Mouse (Mus musculus) layer of hippocampus, adult 2 months (tissue): ENCODE measurements at regions not wholly inside any gene's neighbourhood (a gene's known extent, or its start where the extent isn't known, plus 50 kb on each side); places are given as distances from the start of the nearest gene placed in this dataset.
A peak's percentile ranks its signal among the peaks of the same experiment; 100 is the strongest.

Source experiments
- DNase-seq, 2 experiments: peaks; one replicate each; pipeline ENCODE4 v3.0.0; 2022; ENCODE audit warnings: low spot score in 2 of 2
- H3K27ac ChIP-seq: fragments of 200-600 bp; 2 replicates; pipeline ENCODE4 v1.8.1; 2022
- H3K4me3 ChIP-seq: fragments of 200-600 bp; 2 replicates; pipeline ENCODE4 v1.8.1; 2022; ENCODE audit warnings: mild to moderate bottlenecking
- CTCF ChIP-seq: fragments of 200-600 bp; conservative IDR thresholded peaks from 2 replicates; pipeline ENCODE4 v1.8.1; 2022; ENCODE audit warnings: antibody characterized with exemption, mild to moderate bottlenecking, moderate library complexity

DNA sequence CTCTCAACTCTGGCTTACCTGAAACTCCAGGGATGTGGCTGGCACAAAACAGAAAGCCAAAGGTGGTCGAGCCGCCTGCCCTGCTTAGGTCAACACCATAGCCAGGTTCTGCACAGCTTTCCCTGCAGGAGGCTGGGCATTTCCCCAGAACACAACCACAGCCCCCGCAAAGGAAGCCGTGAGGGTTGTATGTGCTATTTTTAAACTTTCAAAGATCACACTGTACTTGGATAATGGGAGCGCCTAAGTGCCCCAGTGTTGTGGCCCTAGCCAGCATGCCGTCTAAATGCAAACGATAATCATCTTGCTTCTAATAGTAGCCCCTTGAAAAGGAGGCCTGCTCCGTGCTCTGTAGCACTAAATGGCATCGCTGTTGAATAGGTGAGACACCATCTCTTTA lies 184.5 kb upstream of the Jarid2 start:
- no peak for TF ChIP-seq CTCF
- Histone ChIP-seq H3K27ac (no peak overlapping the region), H3K4me3 (no peak overlapping the region)
- no peak for DNase-seq

DNA sequence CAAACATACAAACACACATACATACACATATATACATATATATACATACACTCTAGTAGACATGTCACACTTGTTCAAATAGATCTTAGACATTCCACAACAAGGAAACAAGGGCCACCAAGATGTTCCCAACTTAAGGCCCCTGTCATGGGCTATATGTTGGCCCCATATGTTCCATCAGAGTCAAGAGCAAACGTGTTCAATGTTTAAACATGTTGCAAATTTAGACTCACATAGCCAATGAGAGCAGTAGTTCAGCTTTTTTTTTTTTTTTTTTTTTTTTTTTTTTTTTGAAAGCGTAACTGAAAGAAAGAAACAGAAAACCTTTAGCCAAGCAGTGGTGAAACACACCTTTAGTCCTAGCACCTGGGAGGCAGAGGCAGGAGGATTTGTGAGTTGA lies 183.0 kb upstream of the Jarid2 start:
- H3K27ac ChIP-seq = no peak overlapping the region
- TF ChIP-seq CTCF = no peak
- DNase-seq = no peak
- no peak overlapping the region for H3K4me3 ChIP-seq

- no peak for TF ChIP-seq CTCF
- no peak for DNase-seq
- H3K27ac ChIP-seq = no peak overlapping the region
Measured at GRCm38 (mm10) chr13:44548880-44549279, 180.4 kb upstream of the Jarid2 start.

GRCm38 (mm10) chr13:44553363-44553762 lies 175.9 kb upstream of the Jarid2 start:
- H3K27ac ChIP-seq = no peak overlapping the region
- no peak for DNase-seq
- H3K4me3 ChIP-seq = no peak overlapping the region
- no peak for TF ChIP-seq CTCF

More at GRCm38 (mm10) chr13:44548880-44549279, 180.4 kb upstream of the Jarid2 start:
- H3K4me3 ChIP-seq = no peak overlapping the region

GRCm38 (mm10) chr13:44554686-44555463 lies 174.4 kb upstream of the Jarid2 start:
- no peak for TF ChIP-seq CTCF
- no peak overlapping the region for H3K27ac ChIP-seq
- no peak for DNase-seq
- no peak overlapping the region for H3K4me3 ChIP-seq

DNA sequence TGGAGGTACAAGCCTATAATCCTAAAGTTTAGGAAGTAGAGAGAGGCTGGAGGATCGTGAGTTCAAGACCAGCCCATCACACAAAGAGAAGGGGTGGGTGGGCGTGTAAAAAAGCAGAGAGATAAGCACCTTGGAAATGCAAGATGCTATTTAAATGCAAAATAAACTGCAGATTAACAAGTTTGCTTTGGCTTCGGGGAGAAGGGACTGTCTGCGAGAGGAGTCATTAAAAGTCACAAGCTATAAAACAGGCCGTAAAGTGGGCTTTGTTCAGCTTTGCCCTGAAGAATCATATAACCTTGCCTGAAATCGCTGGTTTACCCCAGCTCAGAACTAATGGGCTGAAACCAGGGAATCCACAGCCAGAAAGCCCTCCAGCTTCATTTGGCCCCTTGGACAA lies 173.3 kb upstream of the Jarid2 start:
- Histone ChIP-seq H3K4me3 (no peak overlapping the region), H3K27ac (no peak overlapping the region)
- DNase-seq = no peak
- no peak for TF ChIP-seq CTCF

GRCm38 (mm10) chr13:44558051-44558450 lies 171.2 kb upstream of the Jarid2 start:
- no peak for TF ChIP-seq CTCF
- Histone ChIP-seq H3K4me3 (no peak overlapping the region), H3K27ac (no peak overlapping the region)
- peak; percentile 36 to 40 for DNase-seq

GRCm38 (mm10) chr13:44558491-44559177 lies 170.6 kb upstream of the Jarid2 start:
- Histone ChIP-seq H3K27ac (no peak overlapping the region), H3K4me3 (no peak overlapping the region)
- no peak for TF ChIP-seq CTCF
- DNase-seq = no peak

GRCm38 (mm10) chr13:44559178-44559565 lies 170.1 kb upstream of the Jarid2 start:
- Histone ChIP-seq H3K4me3 (no peak overlapping the region), H3K27ac (no peak overlapping the region)
- DNase-seq = no peak
- no peak for TF ChIP-seq CTCF

DNA sequence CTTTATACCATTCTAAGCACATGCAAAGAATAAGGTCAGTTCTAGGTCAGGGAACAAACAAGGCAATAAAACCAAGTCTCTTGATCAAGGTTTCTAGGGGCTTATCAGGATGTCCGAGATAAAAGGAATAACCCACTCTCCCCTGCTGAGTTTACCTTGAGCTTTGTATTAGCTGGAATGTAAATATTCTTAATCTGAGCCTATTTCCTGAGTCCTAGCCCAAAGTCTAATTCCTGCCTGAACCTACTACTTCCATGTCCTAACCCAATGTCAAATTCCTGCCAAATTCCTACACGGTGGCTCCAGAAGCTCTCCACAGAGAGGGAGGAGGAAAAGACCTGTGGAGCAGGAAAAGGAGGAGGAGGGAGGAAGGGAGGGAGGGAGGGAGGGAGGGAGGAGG lies 169.6 kb upstream of the Jarid2 start:
- Histone ChIP-seq H3K4me3 (no peak overlapping the region), H3K27ac (no peak overlapping the region)
- no peak for DNase-seq
- no peak for TF ChIP-seq CTCF

DNA sequence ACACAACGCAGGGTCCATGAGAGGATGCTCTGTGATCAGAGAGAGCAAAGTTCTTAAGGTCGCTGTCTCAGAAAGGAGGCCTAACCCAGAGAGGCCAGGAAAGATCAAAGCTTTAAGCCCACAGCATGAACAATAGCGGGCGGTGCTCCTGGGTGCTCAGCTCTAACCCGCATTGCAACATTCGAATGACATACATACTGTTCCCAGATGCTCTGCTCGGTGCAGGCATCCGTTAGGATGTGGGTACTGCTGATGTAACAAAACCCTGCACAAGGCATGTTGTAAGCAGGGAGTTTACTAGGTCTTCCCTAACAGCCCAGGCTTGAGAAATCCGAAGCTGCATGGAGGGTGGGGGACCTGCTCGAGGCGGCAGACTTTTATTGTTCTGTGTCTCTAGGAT lies 164.6 kb upstream of the Jarid2 start:
- no peak for TF ChIP-seq CTCF
- DNase-seq = no peak
- no peak overlapping the region for H3K27ac ChIP-seq

GRCm38 (mm10) chr13:44567696-44568095 lies 161.6 kb upstream of the Jarid2 start:
- no peak for DNase-seq
- no peak overlapping the region for H3K27ac ChIP-seq
- H3K4me3 ChIP-seq = no peak overlapping the region
- TF ChIP-seq CTCF = no peak

More for the DNA sequence above, 164.6 kb upstream of the Jarid2 start:
- H3K4me3 ChIP-seq = no peak overlapping the region

DNA sequence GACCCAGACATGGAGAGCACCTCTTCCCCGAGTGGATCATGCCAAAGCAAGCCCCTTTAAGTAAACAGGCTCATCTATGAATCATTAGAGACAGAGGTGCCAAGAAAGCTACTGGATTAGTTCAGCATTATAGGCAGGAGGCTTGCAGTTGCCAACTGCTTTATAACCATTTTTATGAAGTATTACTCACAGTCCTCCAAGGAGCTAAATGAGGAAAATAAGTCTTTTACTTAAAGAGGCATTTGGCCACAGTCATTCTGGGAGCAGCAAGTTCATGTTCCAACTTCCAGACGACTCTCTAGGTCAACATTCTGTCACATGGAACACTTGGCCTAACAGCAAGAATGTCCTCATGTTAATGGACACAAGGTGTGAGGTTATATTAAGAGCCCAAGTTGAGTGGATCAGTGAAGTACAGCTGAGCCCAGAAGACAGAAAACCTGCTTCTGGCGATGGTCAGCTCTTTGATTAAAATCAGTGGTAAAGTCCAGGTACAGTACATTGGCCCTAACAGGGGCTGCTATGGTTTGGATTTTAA lies 160.0 kb upstream of the Jarid2 start:
- Histone ChIP-seq H3K4me3 (no peak overlapping the region), H3K27ac (no peak overlapping the region)
- no peak for DNase-seq
- no peak for TF ChIP-seq CTCF

GRCm38 (mm10) chr13:44573463-44573862 lies 155.8 kb upstream of the Jarid2 start:
- TF ChIP-seq CTCF = no peak
- no peak overlapping the region for H3K27ac ChIP-seq
- DNase-seq = no peak
- no peak overlapping the region for H3K4me3 ChIP-seq
